Mouse (Mus musculus) monocyte, adult 5-6 weeks (primary cell): ENCODE measurements around the gene Ptpra. TPM values are rescaled to one million over a fixed set of nuclear protein-coding genes. Genes with fewer than 3 reads are reported as not detected.

Experiments used
- ATAC-seq: fragments of 153-309, 156-312 bp; replicated peaks from 2 replicates; pipeline ENCODE4 v1.8.0; 2017; ENCODE audit warnings: mild to moderate bottlenecking; ENCODE audit not compliant: low TSS enrichment, insufficient number of reproducible peaks, severe bottlenecking, poor library complexity, low FRiP score
- total RNA-seq: library from RNA; stranded (forward); fragments of 200-1000, 200-491, 200-594 nt; gene quantifications from 3 replicates; pipeline ENCODE4 v1.2.3, GENCODE M21; 2017

Gene Ptpra
- total RNA-seq, 1 experiment from 2014 or later, result 103 TPM

- ATAC-seq, result peak; percentile 67; the same call in 1 of the 2 replicates
These were observed 127.6 kb downstream of the Ptpra start for GRCm38 (mm10) chr2:130577632-130578031.

- peak; percentile 62; the same call in 1 of the 2 replicates for ATAC-seq
These were observed 128.1 kb downstream of the Ptpra start for GRCm38 (mm10) chr2:130578148-130578547.

DNA sequence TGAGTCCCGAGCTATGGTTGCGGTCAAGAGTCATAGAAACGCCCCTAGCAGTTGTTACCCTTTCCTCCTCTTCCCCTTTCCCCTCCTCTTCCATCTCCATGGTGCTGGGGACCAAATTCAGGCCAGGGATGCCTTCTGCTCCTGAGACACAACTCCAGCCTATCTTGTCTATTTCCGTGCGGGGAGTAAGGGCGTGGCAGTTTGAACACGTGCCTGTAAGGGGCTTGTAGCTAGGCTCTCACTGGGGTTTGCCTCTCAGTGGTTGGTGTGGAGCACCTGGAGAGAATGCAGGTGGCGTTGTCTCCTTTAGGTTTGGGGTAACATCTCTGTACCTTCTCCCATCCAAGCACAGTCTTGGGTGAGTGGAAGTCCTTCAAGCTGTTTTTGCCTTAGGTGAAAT, 129.7 kb downstream of the Ptpra start:
- ATAC-seq, result no peak

GRCm38 (mm10) chr2:130581201-130581600, 131.1 kb downstream of the Ptpra start:
- ATAC-seq, result no peak

DNA sequence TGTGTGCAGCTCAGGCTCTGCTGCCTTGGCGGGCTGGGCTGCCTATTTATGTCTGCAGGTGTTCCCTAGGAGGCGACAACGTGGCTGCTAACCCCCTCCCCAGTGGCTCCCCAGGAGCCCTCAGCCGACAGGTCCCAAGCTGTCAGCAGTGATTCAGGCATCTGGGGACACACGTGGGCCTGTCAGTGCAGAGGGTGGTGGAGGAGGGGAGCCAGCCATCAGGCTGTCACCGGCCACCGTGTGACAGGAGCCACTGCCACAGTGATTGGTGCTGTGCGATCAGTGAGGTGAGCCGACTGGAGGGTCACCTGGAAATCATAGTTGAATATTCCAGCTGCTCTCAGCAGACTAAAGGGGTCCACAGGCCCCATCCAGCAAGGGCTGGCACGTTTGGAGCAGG, 132.5 kb downstream of the Ptpra start, which contains the start of gene Avp:
Gene Avp (minus strand): TSS at position 3 of the 400 bp plus-strand sequence.
- no peak for ATAC-seq

DNA sequence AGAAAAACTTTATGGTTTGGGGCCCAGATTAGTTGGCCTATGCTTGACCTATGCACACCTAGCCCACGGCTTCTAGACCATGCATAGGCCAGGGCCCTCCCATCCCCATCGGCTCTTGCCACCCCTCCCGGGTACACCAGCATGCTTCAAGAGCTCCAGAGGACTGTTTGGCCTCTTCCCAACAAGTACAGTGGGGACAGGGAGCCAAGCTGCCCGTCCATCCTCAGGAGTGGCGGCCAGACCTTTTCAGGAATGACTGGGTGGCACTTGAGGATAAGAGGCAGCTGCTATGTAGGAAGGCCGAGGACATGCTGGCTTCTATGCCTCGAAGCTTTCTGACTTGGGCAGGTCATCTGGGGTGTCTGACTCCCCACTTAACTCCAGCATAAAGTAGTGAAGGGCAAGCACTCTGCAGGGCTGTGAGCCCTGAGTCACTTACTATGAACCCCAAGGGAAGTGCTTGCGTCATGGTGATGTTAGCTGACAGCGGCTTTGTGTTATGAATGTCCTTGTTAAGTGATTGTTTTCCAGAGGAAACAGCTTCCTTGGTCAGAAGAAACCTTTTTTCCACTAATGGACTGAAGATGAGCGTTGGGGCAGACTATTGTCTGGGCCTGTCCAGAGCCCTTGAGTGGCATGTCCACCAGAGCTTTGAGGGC, 134.0 kb downstream of the Ptpra start:
- no peak for ATAC-seq

GRCm38 (mm10) chr2:130586016-130586415, 135.9 kb downstream of the Ptpra start:
- no peak for ATAC-seq

GRCm38 (mm10) chr2:130588373-130588772, 138.3 kb downstream of the Ptpra start:
- ATAC-seq, result no peak

DNA sequence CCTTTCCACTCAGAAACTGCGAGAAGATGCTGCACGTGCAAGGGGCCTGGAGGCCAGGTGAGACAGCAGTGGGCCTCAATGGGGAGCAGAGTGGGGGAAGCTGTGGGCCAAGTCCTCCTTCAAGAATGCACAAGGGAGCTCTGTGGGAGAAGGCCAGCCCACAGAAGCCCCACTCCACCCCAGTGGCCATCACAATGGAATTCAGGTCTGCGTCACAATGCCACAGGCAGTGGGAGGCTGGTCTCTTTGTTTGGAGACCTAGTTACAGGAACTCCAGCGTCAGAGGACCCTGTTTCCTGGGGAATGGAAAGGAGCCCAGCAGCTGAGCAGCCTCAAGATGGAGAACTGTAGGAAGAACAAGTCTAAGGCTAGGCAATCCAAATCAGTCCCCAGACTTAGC, 139.1 kb downstream of the Ptpra start:
- ATAC-seq, result no peak

DNA sequence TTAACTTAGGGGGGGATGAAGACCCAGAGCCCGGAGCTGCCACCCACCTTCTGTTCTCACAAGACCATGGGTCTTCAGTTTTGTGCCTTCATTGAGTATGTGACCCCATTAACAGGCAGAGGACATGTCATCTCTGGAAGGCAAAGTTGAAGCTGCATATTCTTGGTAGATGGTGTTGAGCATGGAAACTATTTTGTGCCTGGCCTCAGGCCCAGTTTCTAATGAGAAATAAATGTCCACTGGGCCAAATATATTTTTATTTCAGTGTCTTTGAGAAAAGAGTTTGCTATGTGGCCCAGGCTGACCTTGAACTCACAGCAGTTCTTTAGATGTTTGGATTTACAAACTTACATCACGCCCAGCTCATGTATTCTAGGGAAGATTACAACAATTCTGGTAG, 139.7 kb downstream of the Ptpra start:
- ATAC-seq, result no peak

- no peak for ATAC-seq
These were observed 140.9 kb downstream of the Ptpra start for GRCm38 (mm10) chr2:130591016-130591415.

- ATAC-seq, result no peak
These were observed 145.5 kb downstream of the Ptpra start for GRCm38 (mm10) chr2:130595596-130595995.

- no peak for ATAC-seq
These were observed 147.5 kb downstream of the Ptpra start for GRCm38 (mm10) chr2:130597601-130598010.

DNA sequence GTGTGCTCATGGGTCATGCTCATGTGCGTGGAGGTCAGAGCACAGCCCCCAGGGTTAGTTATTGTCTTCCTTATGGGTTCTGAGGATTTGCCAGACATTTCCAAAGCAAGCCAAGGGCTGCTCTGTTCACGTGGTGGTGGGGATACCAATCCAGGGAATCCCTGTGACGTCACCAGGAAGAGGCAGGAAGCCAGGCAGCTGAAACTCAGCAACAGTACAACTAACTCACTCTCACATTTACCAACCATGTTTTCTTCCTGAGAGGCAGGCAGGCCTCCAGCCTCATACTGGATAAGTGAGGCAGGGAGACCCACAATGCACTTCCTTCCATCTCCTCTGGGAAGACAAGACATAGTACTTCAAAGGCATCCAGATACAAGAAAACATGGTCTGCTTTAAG, 148.3 kb downstream of the Ptpra start:
- ATAC-seq, result no peak

GRCm38 (mm10) chr2:130602195-130602594, 152.1 kb downstream of the Ptpra start:
- ATAC-seq, result no peak

Other genes with a start within 250 kb of the Ptpra start
- gene Nop56, start 175.8 kb upstream of the Ptpra start, total RNA-seq, result 156 to 208 TPM (median 163 TPM) in 3 replicates
- 103 to 169 TPM (median 112 TPM) in 3 replicates for gene Idh3b, start 165.7 kb upstream of the Ptpra start, total RNA-seq
- not detected in 3 replicates for gene Ebf4, start 155.1 kb upstream of the Ptpra start, total RNA-seq
- gene Cpxm1, start 52.7 kb upstream of the Ptpra start, total RNA-seq, result 0.19 to 0.67 TPM in 2 of 3 replicates, not detected in the other
- not detected in 3 replicates for gene Gm28372, start 45.0 kb upstream of the Ptpra start, total RNA-seq
- gene 1700020A23Rik, start 45.0 kb upstream of the Ptpra start, total RNA-seq, result not detected in 3 replicates
- not detected in 3 replicates for gene Tmem239, start 43.8 kb upstream of the Ptpra start, total RNA-seq
- 199 to 267 TPM (median 223 TPM) in 3 replicates for gene Vps16, start 25.9 kb upstream of the Ptpra start, total RNA-seq
- gene Pced1a, start 25.6 kb upstream of the Ptpra start, total RNA-seq, result 20.8 to 40.3 TPM (median 22.5 TPM) in 3 replicates
- gene Mrps26, start 113.5 kb downstream of the Ptpra start, total RNA-seq, result 12.2 to 32.6 TPM (median 25.0 TPM) in 3 replicates
- not detected in 3 replicates for gene Oxt, start 125.9 kb downstream of the Ptpra start, total RNA-seq
- gene Avp, start 132.3 kb downstream of the Ptpra start, total RNA-seq, result not detected in 3 replicates
- gene Fastkd5, start 179.7 kb downstream of the Ptpra start, total RNA-seq, result 5.1 to 10.8 TPM (median 9.0 TPM) in 3 replicates
- 2.9 to 5.1 TPM (median 3.5 TPM) in 3 replicates for gene Ubox5, start 179.8 kb downstream of the Ptpra start, total RNA-seq
- 0.29 to 0.95 TPM (median 0.85 TPM) in 3 replicates for gene Lzts3, start 192.5 kb downstream of the Ptpra start, total RNA-seq
- 79.9 to 114 TPM (median 86.8 TPM) in 3 replicates for gene Ddrgk1, start 214.4 kb downstream of the Ptpra start, total RNA-seq
- 33.0 to 47.1 TPM (median 41.8 TPM) in 3 replicates for gene Itpa, start 217.3 kb downstream of the Ptpra start, total RNA-seq
- gene Slc4a11, start 247.2 kb downstream of the Ptpra start, total RNA-seq, result not detected in 3 replicates